Mouse (Mus musculus): ENCODE measurements around the gene Sipa1l1.

DNA sequence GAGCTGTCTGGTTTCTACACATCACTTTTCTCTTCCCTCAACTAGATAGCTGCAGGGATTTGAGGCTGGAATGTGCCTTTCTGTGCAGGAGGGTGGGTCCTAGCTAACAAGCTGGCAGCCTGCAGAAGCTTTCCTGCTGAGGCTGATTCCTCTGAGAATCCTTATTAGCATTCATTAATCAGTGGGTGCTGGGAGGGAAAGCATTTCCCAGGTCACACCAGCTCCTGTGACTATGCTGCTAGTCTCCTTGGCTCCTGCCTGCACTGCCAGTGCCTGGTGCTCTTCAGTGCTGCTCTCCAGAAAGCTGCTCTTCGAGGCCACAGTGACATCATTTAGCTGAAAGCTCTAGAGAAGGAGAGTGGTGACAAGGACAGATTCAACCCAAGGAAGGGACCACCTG lies 166.0 kb downstream of the Sipa1l1 start:
- TF ChIP-seq CTCF (IDR thresholded peaks at IDR 0.05; ENCODE audit: low read depth, low read length), result no peak
- TF ChIP-seq TAL1 (conservative IDR thresholded peaks at IDR 0.05; ENCODE audit: low read depth, low read length), result no peak
- TF ChIP-seq GATA1 (IDR thresholded peaks at IDR 0.05; ENCODE audit: borderline replicate concordance, low read length), result no peak

All from G1E (cell line).